Mouse (Mus musculus): ENCODE data around the gene Ndufaf8. TPM values are rescaled to one million over a fixed set of nuclear protein-coding genes. Genes with fewer than 3 reads are reported as not detected.

The Ndufaf8 gene
- polyA plus RNA-seq, 1 experiment: 56.7 TPM

GRCm38 (mm10) chr11:120069261-120069660, 29.5 kb upstream of the Ndufaf8 start:
- no peaks in the 10 kb centered on the region for H3K27me3 ChIP-seq (ENCODE audit: control insufficient read depth, insufficient read depth, insufficient read length)
- no peak overlapping the region for H3K4me2 ChIP-seq (ENCODE audit: low read depth)
- no peak for TF ChIP-seq MAX (IDR thresholded peaks at IDR 0.05; ENCODE audit: low read depth)
- TF ChIP-seq USF1 (IDR thresholded peaks at IDR 0.05; ENCODE audit: low read depth): no peak
- TF ChIP-seq POLR2AphosphoS2 (IDR thresholded peaks at IDR 0.05; ENCODE audit: insufficient read length, low read depth): no peak
- TF ChIP-seq REST (IDR thresholded peaks at IDR 0.05; ENCODE audit: insufficient read depth, insufficient read length): no peak
- TF ChIP-seq E2F4 (IDR thresholded peaks at IDR 0.05; ENCODE audit: insufficient read depth): no peak
- no peaks in the 10 kb centered on the region for H3K36me3 ChIP-seq (ENCODE audit: control insufficient read depth, insufficient read depth)
- no peak overlapping the region for H3ac ChIP-seq (ENCODE audit: control insufficient read depth, insufficient read length)
- H3K4me3 ChIP-seq: no peak overlapping the region
- no peaks in the 10 kb centered on the region for H3K79me2 ChIP-seq (ENCODE audit: control insufficient read depth, insufficient read depth)

GRCm38 (mm10) chr11:120070286-120070930, 28.3 kb upstream of the Ndufaf8 start:
- no peak overlapping the region for H3K4me3 ChIP-seq
- H3K27me3 ChIP-seq (ENCODE audit: control insufficient read depth, insufficient read depth, insufficient read length): no peaks in the 10 kb centered on the region
- H3K36me3 ChIP-seq (ENCODE audit: control insufficient read depth, insufficient read depth): no peaks in the 10 kb centered on the region
- H3K4me2 ChIP-seq (ENCODE audit: low read depth): no peak overlapping the region
- no peak for TF ChIP-seq TCF12 (IDR thresholded peaks at IDR 0.05; ENCODE audit: insufficient read depth, poor library complexity, severe bottlenecking)
- no peak for TF ChIP-seq MYOD1 (IDR thresholded peaks at IDR 0.05; ENCODE audit: control insufficient read depth in 1 of 3, insufficient read length in 2 of 3, low read depth in 2 of 3)
- TF ChIP-seq MAX (IDR thresholded peaks at IDR 0.05; ENCODE audit: low read depth): no peak
- TF ChIP-seq SRF (IDR thresholded peaks at IDR 0.05; ENCODE audit: control insufficient read depth, insufficient read length, low read depth): no peak
- TF ChIP-seq MYOG (IDR thresholded peaks at IDR 0.05; ENCODE audit: control insufficient read depth in 1 of 3, insufficient read depth in 1 of 3, insufficient read length in 2 of 3, low read depth in 2 of 3): no peak
- TF ChIP-seq REST (IDR thresholded peaks at IDR 0.05; ENCODE audit: insufficient read depth, insufficient read length): no peak
- H3ac ChIP-seq (ENCODE audit: control insufficient read depth, insufficient read length): no peak overlapping the region
- no peaks in the 10 kb centered on the region for H3K79me2 ChIP-seq (ENCODE audit: control insufficient read depth, insufficient read depth)

GRCm38 (mm10) chr11:120071065-120071464, 27.7 kb upstream of the Ndufaf8 start:
- Histone ChIP-seq H3ac (ENCODE audit: control insufficient read depth, insufficient read length) (no peak overlapping the region), H3K36me3 (ENCODE audit: control insufficient read depth, insufficient read depth) (no peaks in the 10 kb centered on the region), H3K27me3 (ENCODE audit: control insufficient read depth, insufficient read depth, insufficient read length) (no peaks in the 10 kb centered on the region), H3K79me2 (ENCODE audit: control insufficient read depth, insufficient read depth) (no peaks in the 10 kb centered on the region), H3K4me2 (ENCODE audit: low read depth) (no peak overlapping the region), H3K4me3 (no peak overlapping the region)
- no peak for TF ChIP-seq TCF12 (IDR thresholded peaks at IDR 0.05; ENCODE audit: insufficient read depth, poor library complexity, severe bottlenecking)

- no peaks in the 10 kb centered on the region for H3K79me2 ChIP-seq (ENCODE audit: control insufficient read depth, insufficient read depth)
- H3K36me3 ChIP-seq (ENCODE audit: control insufficient read depth, insufficient read depth): no peaks in the 10 kb centered on the region
- TF ChIP-seq E2F4 (IDR thresholded peaks at IDR 0.05; ENCODE audit: insufficient read depth) (no peak), POLR2AphosphoS2 (IDR thresholded peaks at IDR 0.05; ENCODE audit: insufficient read length, low read depth) (no peak), MYOG (IDR thresholded peaks at IDR 0.05; ENCODE audit: control insufficient read depth in 1 of 3, insufficient read depth in 1 of 3, insufficient read length in 2 of 3, low read depth in 2 of 3) (no peak), TCF3 (IDR thresholded peaks at IDR 0.05; ENCODE audit: insufficient read length, low read depth) (no peak), MYOD1 (IDR thresholded peaks at IDR 0.05; ENCODE audit: control insufficient read depth in 1 of 3, insufficient read length in 2 of 3, low read depth in 2 of 3) (no peak), POLR2A (IDR thresholded peaks at IDR 0.05; ENCODE audit: insufficient read length, low read depth) (no peak), SRF (IDR thresholded peaks at IDR 0.05; ENCODE audit: control insufficient read depth, insufficient read length, low read depth) (no peak)
- H3ac ChIP-seq (ENCODE audit: control insufficient read depth, insufficient read length): no peak overlapping the region
- H3K4me2 ChIP-seq (ENCODE audit: low read depth): no peak overlapping the region
- no peak overlapping the region for H3K4me3 ChIP-seq
- H3K27me3 ChIP-seq (ENCODE audit: control insufficient read depth, insufficient read depth, insufficient read length): no peaks in the 10 kb centered on the region
These were observed 26.9 kb upstream of the Ndufaf8 start for GRCm38 (mm10) chr11:120071731-120072320.

GRCm38 (mm10) chr11:120072986-120073647, 25.6 kb upstream of the Ndufaf8 start:
- TF ChIP-seq CEBPB (IDR thresholded peaks at IDR 0.05; ENCODE audit: insufficient read depth, poor library complexity, severe bottlenecking): no peak
- no peak for TF ChIP-seq POLR2A (IDR thresholded peaks at IDR 0.05; ENCODE audit: insufficient read length, low read depth)
- TF ChIP-seq E2F4 (IDR thresholded peaks at IDR 0.05; ENCODE audit: insufficient read depth): no peak
- no peak for TF ChIP-seq REST (IDR thresholded peaks at IDR 0.05; ENCODE audit: insufficient read depth, insufficient read length)
- TF ChIP-seq SRF (IDR thresholded peaks at IDR 0.05; ENCODE audit: control insufficient read depth, insufficient read length, low read depth): no peak
- no peak for TF ChIP-seq MYOD1 (IDR thresholded peaks at IDR 0.05; ENCODE audit: control insufficient read depth in 1 of 3, insufficient read length in 2 of 3, low read depth in 2 of 3)
- no peak for TF ChIP-seq MAX (IDR thresholded peaks at IDR 0.05; ENCODE audit: low read depth)
- no peak for TF ChIP-seq POLR2AphosphoS2 (IDR thresholded peaks at IDR 0.05; ENCODE audit: insufficient read length, low read depth)
- no peak for TF ChIP-seq MYOG (IDR thresholded peaks at IDR 0.05; ENCODE audit: control insufficient read depth in 1 of 3, insufficient read depth in 1 of 3, insufficient read length in 2 of 3, low read depth in 2 of 3)
- TF ChIP-seq TCF3 (IDR thresholded peaks at IDR 0.05; ENCODE audit: insufficient read length, low read depth): no peak
- TF ChIP-seq USF1 (IDR thresholded peaks at IDR 0.05; ENCODE audit: low read depth): no peak
- TF ChIP-seq TCF12 (IDR thresholded peaks at IDR 0.05; ENCODE audit: insufficient read depth, poor library complexity, severe bottlenecking): no peak
- Histone ChIP-seq H3K36me3 (ENCODE audit: control insufficient read depth, insufficient read depth) (no peaks in the 10 kb centered on the region), H3K79me2 (ENCODE audit: control insufficient read depth, insufficient read depth) (no peaks in the 10 kb centered on the region)

More at GRCm38 (mm10) chr11:120072986-120073647, 25.6 kb upstream of the Ndufaf8 start:
- Histone ChIP-seq H3ac (ENCODE audit: control insufficient read depth, insufficient read length) (no peak overlapping the region), H3K4me2 (ENCODE audit: low read depth) (no peak overlapping the region), H3K27me3 (ENCODE audit: control insufficient read depth, insufficient read depth, insufficient read length) (no peaks in the 10 kb centered on the region), H3K4me3 (no peak overlapping the region)
